Mouse (Mus musculus) neural tube, embryonic 11.5 days (tissue): ENCODE measurements around the gene Sbsn. TPM values are rescaled to one million over a fixed set of nuclear protein-coding genes. Genes with fewer than 3 reads are reported as not detected.

Experiments used
- ATAC-seq: fragments of 200-750 bp; cut with Nextera tagmentation; 2 replicates; pipeline ENCODE4 v1.8.0; 2017; ENCODE audit warnings: moderate number of reproducible peaks, mild to moderate bottlenecking, moderate TSS enrichment, moderate library complexity; ENCODE audit not compliant: insufficient read depth, low FRiP score, low TSS enrichment
- DNase-seq: peaks from one replicate; pipeline ENCODE4 v3.0.0-alpha.2; 2015; ENCODE audit warnings: low spot score
- H3K27ac ChIP-seq: fragments of 300-500 bp; sonication (generic); 2 replicates; pipeline ENCODE4 v1.5.1; 2014; ENCODE audit warnings: low read depth, mild to moderate bottlenecking, low read length
- H3K27me3 ChIP-seq: fragments of 300-500 bp; sonication (generic); 2 replicates; pipeline ENCODE4 v1.6.1; 2014; ENCODE audit warnings: mild to moderate bottlenecking, low read length, mixed read lengths; ENCODE audit not compliant: control insufficient read depth, insufficient read depth
- H3K36me3 ChIP-seq: fragments of 300-500 bp; sonication (generic); 2 replicates; pipeline ENCODE4 v1.6.1; 2014; ENCODE audit warnings: mild to moderate bottlenecking, low read length, moderate library complexity, mixed read lengths; ENCODE audit not compliant: control insufficient read depth, insufficient read depth
- H3K4me1 ChIP-seq: fragments of 300-500 bp; sonication (generic); 2 replicates; pipeline ENCODE4 v1.6.1; 2014; ENCODE audit warnings: low read length, mixed read lengths; ENCODE audit not compliant: control insufficient read depth, insufficient read depth
- H3K4me2 ChIP-seq: fragments of 300-500 bp; sonication (generic); 2 replicates; pipeline ENCODE4 v1.6.1; 2014; ENCODE audit warnings: low read depth, mild to moderate bottlenecking, moderate library complexity
- H3K4me3 ChIP-seq: fragments of 300-500 bp; sonication (generic); 2 replicates; pipeline ENCODE4 v1.5.1; 2014; ENCODE audit warnings: low read depth, low read length
- H3K9ac ChIP-seq: fragments of 300-500 bp; sonication (generic); 2 replicates; pipeline ENCODE4 v1.6.1; 2014; ENCODE audit warnings: mild to moderate bottlenecking, low read length
- H3K9me3 ChIP-seq: fragments of 300-500 bp; sonication (generic); 2 replicates; pipeline ENCODE4 v1.6.1; 2016; ENCODE audit warnings: low read length; ENCODE audit not compliant: control insufficient read depth
- WGBS: fragments of 180-500 bp; shearing (Covaris S2); extraction: QIAGEN DNeasy Blood & Tissue Kit; methylation state at CpG from one replicate; pipeline ENCODE4 v1.1.7; 2014; 5-methylcytosine and 5-hydroxymethylcytosine counted together
- polyA plus RNA-seq: library from polyadenylated mRNA; unstranded; fragments of >200 nt; fragmentation: Nextera tagmentation; extraction: Ambion mirVana; gene quantifications from 2 replicates; pipeline ENCODE4 v1.2.1, GENCODE M21; 2014

Gene Sbsn
- polyA plus RNA-seq, 1 experiment from 2014 or later = 0.09 TPM

DNA sequence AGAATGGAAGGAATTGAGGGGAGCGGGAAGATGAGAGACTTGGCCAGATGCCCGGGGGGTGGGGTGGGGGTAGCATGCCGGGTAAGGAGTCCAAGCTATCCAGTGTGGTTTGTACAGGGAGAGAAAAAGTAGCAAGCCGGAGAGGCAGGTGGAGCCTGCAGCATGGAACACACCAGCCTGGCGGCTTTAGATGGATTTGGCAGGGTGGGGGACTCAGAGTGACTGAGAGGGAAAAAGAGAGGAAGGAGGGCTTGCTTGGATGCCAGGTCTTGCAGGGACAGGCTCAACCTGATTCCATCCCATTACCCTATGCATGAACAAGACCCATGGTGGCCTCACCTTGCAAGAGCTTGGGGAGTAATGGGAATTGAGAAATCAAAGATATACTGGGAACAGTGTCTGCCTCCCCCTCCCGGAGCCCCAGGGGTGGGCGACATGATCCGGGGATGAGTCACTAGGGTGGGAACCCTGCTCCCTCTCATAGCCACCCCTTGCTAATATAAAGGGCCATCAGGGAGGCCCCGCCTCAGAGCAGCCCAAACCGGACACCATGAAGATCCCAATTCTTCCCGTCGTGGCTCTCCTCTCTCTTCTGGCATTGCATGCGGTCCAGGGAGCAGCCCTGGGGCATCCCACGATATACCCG, 36.2 kb downstream of the Sbsn start, which contains the start of gene Krtdap:
Gene Krtdap (plus strand): TSS at position 520 of the 646 bp plus-strand sequence.
- no peak for ATAC-seq
- Histone ChIP-seq H3K9ac (no peak within 1 kb of the TSS), H3K27me3 (no peaks in the 10 kb centered on the region), H3K4me1 (no peaks in the 10 kb centered on the region), H3K4me2 (no peak within 1 kb of the TSS), H3K4me3 (no peak within 1 kb of the TSS), H3K36me3 (no peaks in the 10 kb centered on the region), H3K27ac (no peak within 1 kb of the TSS), H3K9me3 (no peaks in the 10 kb centered on the region)
- 53% methylated on average over 15 of the region's 15 CpGs for WGBS
- no peak for DNase-seq

GRCm38 (mm10) chr7:30790141-30790540, 38.9 kb downstream of the Sbsn start:
- H3K4me1 ChIP-seq = no peaks in the 10 kb centered on the region
- no peak overlapping the region for H3K27ac ChIP-seq
- H3K9me3 ChIP-seq = no peaks in the 10 kb centered on the region
- ATAC-seq (no peak), DNase-seq (no peak)
- no peaks in the 10 kb centered on the region for H3K27me3 ChIP-seq
- no peak overlapping the region for H3K4me2 ChIP-seq
- H3K36me3 ChIP-seq = no peaks in the 10 kb centered on the region
- H3K4me3 ChIP-seq = no peak overlapping the region
- WGBS = 87% methylated on average over 10 of the region's 10 CpGs
- H3K9ac ChIP-seq = no peak overlapping the region

DNA sequence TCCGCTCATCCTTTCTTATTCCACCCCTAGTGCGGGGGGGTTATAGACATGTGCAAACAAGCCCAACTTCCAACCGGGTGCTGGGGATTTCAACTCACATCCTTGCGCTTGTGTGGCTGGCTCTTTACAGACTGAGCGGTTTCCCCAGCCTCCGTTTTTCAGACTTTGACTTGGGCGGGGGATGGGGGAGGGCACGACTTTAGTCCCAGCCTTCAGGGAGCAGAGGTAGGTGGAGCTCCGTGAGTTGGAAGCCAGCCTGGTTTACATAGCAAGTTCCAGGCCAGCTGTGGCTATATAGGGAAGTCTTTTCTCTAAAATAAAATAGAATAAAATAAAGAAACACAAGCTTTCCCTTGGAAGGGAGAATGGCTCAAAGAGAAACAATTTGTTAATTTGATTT, 40.6 kb downstream of the Sbsn start:
- H3K4me3 ChIP-seq = no peak overlapping the region
- H3K36me3 ChIP-seq = no peaks in the 10 kb centered on the region
- no peak overlapping the region for H3K9ac ChIP-seq
- H3K9me3 ChIP-seq = no peaks in the 10 kb centered on the region
- DNase-seq (no peak), ATAC-seq (no peak)
- no peak overlapping the region for H3K4me2 ChIP-seq
- H3K4me1 ChIP-seq = no peaks in the 10 kb centered on the region
- WGBS = 25% methylated on average over 9 of the region's 9 CpGs
- H3K27ac ChIP-seq = no peak overlapping the region
- H3K27me3 ChIP-seq = no peaks in the 10 kb centered on the region

DNA sequence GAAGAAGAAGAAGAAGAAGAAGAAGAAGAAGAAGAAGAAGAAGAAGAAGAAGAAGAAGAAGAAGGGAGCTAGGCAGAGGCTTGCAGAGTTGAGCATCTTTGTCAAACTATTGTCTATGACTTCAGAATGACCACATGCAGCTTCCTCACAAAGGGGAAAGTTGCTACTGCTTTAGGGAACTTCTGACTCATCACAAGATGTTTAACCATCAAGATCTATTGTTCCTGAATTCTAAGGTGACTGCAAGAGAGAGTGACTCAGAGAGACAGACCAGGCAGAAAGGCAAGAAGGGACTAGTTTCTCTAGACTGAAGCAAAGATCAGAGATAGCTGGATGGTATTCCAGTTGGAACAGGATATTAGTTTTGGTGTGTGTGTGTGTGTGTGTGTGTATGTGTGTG, 43.6 kb downstream of the Sbsn start:
- no peak for DNase-seq
- no peak overlapping the region for H3K9ac ChIP-seq

DNA sequence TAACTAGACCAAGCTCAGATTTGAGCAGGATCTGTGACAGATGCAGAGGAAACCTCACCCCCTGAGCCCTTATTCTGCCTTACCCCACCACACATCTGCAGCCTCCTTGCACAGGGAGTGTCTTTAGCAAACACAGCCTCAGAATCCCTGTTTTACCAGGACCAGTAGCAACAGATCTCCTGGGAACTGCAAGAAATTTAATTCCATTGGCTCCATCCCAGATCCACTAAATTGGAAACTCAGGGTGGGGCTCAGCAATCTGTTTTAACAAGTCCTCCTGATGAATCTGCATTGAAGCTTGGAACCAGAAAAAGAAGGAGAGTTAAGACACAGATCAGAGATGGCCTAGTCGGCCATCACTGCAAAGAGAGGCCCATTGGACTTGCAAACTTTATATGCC, 45.5 kb downstream of the Sbsn start:
- Histone ChIP-seq H3K27me3 (no peaks in the 10 kb centered on the region), H3K4me1 (no peaks in the 10 kb centered on the region), H3K4me2 (no peak overlapping the region), H3K9ac (no peak overlapping the region), H3K36me3 (no peaks in the 10 kb centered on the region), H3K9me3 (no peaks in the 10 kb centered on the region), H3K4me3 (no peak overlapping the region), H3K27ac (no peak overlapping the region)
- ATAC-seq (no peak), DNase-seq (no peak)
- WGBS = 72% methylated on average over 1 of the region's 1 CpGs

More for the DNA sequence above, 43.6 kb downstream of the Sbsn start:
- no peak overlapping the region for H3K4me3 ChIP-seq
- no peaks in the 10 kb centered on the region for H3K36me3 ChIP-seq
- no peaks in the 10 kb centered on the region for H3K4me1 ChIP-seq
- no peak overlapping the region for H3K4me2 ChIP-seq
- ATAC-seq = no peak
- no peak overlapping the region for H3K27ac ChIP-seq
- H3K9me3 ChIP-seq = no peaks in the 10 kb centered on the region
- no peaks in the 10 kb centered on the region for H3K27me3 ChIP-seq

DNA sequence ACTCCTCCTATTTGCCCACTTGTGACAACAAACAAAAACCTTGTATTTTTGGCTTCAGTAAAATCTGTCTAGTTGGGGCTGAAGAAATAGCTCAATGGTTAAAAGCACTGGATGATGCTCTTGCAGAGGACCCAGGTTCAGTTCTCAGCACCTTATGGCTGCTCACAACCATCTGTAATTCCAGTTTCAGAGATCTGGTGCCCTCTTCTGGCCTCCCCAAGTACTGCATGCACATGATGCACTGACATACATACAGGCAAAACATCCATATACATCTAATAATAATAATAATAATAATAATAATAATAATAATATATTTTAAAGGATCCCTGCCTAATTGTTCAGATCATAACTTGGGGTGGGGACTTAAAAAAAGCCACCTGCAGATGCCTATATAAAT, 49.4 kb downstream of the Sbsn start:
- H3K36me3 ChIP-seq = no peaks in the 10 kb centered on the region
- H3K4me1 ChIP-seq = no peaks in the 10 kb centered on the region
- no peak overlapping the region for H3K4me3 ChIP-seq
- no peak overlapping the region for H3K4me2 ChIP-seq
- H3K9me3 ChIP-seq = 0 out of 2 replicates have a peak, but pooled peaks cover 3% of the 10 kb centered on the region
- no peak for DNase-seq
- ATAC-seq = no peak
- no peak overlapping the region for H3K9ac ChIP-seq
- H3K27me3 ChIP-seq = no peaks in the 10 kb centered on the region
- H3K27ac ChIP-seq = no peak overlapping the region

DNA sequence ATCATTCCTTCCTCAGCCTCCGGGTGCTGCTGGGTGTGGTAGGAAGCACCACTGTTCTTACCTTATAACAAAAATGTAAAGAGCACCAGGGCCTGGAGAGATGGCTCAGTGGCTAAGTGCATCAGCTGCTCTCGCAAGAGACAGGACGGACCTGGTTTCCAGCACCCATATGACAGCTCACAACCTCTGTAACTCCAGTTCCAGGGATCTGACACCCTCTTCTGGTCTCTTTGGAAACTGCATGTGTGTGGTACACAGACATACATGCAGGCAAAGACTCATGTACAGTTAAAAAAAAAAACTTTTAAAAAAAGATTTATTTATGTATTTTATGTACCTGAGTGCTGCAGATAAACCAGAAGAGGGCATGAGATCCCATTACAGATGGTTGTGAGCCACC, 52.0 kb downstream of the Sbsn start:
- Histone ChIP-seq H3K4me3 (no peak overlapping the region), H3K27ac (no peak overlapping the region), H3K27me3 (no peaks in the 10 kb centered on the region), H3K9ac (no peak overlapping the region), H3K4me1 (no peaks in the 10 kb centered on the region), H3K4me2 (no peak overlapping the region), H3K36me3 (no peaks in the 10 kb centered on the region), H3K9me3 (0 out of 2 replicates have a peak, but pooled peaks cover 3% of the 10 kb centered on the region)
- DNase-seq = no peak
- ATAC-seq = no peak
- 92% methylated on average over 3 of the region's 3 CpGs for WGBS

DNA sequence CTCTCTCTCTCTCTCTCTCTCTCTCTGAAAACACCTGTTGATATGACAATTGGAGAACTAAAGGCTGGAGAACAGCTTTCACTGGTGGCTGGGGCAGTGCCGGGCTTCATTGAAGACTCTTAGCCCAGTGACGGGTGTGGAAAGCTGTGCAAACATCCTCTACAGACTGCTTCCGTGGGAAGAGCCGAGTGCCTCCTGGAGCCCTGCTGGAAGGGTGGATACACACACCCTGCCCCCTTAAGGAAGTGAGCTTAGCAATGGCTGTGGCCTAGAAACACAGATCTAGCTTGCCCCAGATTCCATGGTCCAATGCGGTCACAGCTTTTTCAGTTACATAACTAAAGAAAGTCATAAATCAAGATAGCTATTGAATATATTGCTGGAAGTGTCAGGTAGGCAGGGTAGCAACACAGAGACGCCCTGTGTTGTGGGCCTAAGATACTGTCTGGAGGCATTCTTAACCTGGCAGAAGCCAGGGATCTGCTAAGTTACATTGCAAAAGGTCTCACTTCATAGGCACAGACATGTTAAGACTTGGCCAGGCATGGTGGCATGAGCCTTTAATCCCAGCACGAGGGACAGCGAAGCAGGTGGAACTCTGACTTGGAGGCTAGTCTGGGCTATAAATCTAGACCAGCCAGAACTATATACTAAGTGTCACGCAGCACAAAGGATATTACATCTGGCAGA, 52.9 kb downstream of the Sbsn start:
- H3K9ac ChIP-seq = no peak overlapping the region
- ATAC-seq (no peak), DNase-seq (no peak)
- H3K4me2 ChIP-seq = no peak overlapping the region
- no peaks in the 10 kb centered on the region for H3K36me3 ChIP-seq
- H3K9me3 ChIP-seq = 0 out of 2 replicates have a peak, but pooled peaks cover 3% of the 10 kb centered on the region
- H3K4me3 ChIP-seq = no peak overlapping the region
- H3K27ac ChIP-seq = no peak overlapping the region
- 80% methylated on average over 9 of the region's 9 CpGs for WGBS
- H3K4me1 ChIP-seq = no peaks in the 10 kb centered on the region
- H3K27me3 ChIP-seq = no peaks in the 10 kb centered on the region
